Mouse (Mus musculus) yolk sac, embryonic 10.5 days (tissue): ENCODE results near the gene Dnajb6.

Experiments
- DNase-seq: peaks from one replicate; pipeline ENCODE4 v3.0.0-alpha.2; 2017; ENCODE audit warnings: low spot score

Gene Dnajb6

DNA sequence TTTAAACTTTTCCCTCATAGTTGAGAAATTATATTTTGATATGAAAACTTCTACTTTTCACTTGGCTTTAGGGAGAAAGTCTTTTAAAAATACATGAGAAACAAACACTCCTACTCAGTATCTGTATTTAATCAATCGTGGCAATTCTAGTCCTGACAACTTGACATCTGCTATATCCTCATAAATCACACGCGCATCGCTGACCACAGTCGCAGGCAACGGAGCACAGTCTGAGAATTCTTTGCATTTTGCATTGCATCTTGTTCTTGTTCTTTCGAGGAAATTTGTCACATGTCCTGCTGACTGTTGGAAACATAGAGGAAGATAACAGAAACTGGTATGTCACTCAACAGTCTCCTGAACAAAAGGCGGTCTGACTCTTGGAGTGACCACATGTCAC is 116.9 kb downstream of the Dnajb6 start:
- DNase-seq, result no peak

DNA sequence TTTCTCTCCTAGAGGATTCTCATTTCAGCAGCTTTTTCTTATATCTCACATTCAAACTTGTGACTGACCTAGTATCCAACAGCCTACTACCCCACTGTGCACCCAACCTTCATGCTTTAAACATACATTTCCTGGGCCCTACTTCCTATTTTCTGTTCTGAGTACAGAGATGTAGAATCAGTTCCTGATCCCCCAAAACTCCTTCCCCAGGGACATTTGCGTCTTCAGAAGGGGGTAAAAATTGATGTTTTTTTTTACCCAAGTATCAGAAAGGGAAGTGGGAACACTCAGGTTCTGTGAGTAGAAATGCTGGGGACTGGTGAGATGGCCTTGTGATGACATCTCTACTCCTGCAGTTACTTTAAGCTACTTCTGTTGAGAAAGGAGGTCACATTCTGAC is 117.5 kb downstream of the Dnajb6 start:
- no peak for DNase-seq

DNA sequence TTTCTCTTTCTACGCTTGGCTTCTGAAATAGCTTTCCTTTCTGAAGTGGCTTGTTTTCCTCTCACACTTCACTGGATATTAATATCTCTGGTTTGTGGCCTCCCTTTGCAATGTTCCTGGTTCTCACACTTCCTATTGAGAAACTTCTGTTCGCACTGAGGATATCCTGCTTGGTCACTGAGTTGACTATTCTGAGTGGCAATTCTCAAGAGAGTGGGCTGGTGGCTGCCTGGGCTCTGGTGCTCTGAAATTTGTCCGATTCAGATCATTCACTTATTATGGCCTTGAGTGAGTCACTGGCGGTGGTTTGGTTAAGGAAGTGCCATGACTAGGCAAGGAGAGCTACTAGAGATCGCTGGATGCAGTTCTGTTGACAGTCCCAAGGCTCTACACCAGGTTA is 118.9 kb downstream of the Dnajb6 start:
- no peak for DNase-seq

DNA sequence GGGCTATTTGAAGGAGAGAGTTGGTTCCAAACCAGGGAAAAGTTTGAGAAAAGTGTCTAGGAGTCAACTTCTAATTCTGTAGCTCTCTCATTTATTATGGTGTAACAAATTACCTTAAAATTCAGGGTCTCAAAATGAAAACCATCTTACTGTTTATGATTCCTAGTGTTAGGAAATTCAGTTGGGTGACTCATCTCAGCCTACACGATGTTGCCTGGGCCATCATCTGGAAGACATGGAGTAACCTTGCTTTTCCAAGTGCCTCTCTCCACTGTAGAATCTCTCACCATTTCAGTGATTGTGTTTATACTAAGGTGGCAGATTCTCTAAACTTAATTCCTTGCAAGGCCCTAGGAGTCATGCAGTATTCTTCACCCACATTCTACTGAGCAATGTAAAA is 119.5 kb downstream of the Dnajb6 start:
- DNase-seq, result no peak

DNA sequence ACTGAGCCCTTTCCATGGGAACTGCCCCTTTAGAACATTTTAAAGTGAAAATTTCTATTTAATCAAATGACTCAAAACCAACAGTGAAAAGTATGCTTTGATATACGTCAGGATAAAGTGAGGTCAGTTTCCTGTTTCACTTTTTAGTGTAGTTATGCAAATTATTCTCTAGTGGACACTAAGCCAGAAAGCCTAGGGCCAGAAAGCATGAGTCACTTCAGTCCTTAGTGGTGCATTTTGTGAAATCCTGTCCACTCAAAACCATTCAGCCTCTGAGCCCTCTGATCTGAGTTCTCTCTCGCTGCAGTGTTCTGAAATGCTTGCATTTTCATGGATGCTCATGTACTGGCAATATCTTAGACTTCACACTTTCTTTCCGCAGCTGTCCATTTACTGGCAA is 126.0 kb downstream of the Dnajb6 start:
- DNase-seq, result no peak

DNA sequence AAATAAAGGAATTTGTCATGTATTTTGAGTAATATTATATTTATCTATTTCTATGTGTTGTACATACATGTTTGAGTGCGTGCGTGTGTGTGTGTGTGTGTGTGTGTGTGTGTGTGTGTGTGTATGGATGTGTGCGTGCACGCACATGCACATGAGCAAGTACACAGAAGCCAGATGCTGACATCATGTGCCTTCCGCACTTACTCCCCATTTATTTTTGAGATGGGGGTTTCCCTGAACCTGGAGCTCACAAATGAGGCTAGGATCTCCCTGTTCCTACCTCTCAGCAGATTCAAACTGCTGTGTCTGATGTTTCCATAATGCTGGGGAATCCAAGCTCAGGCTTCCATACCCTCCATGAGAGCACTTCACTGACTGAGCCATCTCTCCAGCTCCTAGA is 126.9 kb downstream of the Dnajb6 start:
- DNase-seq, result no peak

DNA sequence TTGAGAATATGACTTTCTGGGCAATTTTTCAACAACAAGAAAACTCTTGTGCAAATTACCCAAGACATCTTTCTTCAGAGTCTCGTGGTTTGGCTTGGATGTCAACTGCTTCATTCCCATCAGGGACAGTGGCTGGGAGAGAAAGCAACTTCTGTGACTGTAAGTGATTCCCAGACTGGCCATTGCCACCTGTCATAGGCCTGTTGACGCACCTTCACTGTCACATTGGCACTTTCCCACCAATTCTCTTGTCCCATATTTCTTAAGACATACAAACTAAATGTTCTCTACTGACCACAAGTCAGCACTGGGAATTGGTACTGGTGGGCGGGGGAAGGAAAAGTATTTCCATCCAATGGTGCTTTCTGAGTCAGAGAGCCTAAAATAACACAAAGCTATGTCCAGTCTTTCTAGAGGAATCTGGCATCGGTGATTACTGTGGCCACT is 128.8 kb downstream of the Dnajb6 start:
- DNase-seq, result no peak

DNA sequence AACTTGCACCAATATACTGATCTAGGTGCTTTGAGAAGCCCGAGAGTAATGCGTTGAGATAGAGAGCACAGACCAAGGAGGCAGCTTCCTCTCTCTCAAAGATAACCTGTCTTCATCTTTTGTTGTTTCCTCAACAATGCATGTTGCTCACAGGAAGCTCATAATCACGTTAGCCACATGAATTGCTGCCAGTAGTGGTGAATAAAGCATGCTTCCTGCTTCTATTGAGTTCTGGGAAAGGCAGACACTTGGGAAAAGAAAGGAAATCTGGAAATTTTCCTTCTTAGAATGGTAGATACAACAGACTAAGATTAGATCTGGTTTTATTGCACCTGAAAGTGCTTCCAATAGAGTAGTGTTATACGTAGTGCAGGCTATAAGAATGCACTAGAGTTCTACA is 129.5 kb downstream of the Dnajb6 start:
- no peak for DNase-seq
